Mouse (Mus musculus): ENCODE data around the gene Ripor3.

- TF ChIP-seq CTCF (IDR thresholded peaks at IDR 0.05; ENCODE audit: control insufficient read depth, insufficient read depth, low read length) (no peak), POLR2A (IDR thresholded peaks at IDR 0.05; ENCODE audit: borderline replicate concordance, control insufficient read depth, low read depth, low read length) (no peak)
Measured at GRCm38 (mm10) chr2:167964320-167964719, 46.1 kb downstream of the Ripor3 start.
